Mouse (Mus musculus): ENCODE data around the gene Me1.

Gene Me1

GRCm38 (mm10) chr9:86708921-86709320 is 13.2 kb upstream of the Me1 start:
- no peak for DNase-seq (ENCODE audit: extremely low spot score, low spot score)

DNA sequence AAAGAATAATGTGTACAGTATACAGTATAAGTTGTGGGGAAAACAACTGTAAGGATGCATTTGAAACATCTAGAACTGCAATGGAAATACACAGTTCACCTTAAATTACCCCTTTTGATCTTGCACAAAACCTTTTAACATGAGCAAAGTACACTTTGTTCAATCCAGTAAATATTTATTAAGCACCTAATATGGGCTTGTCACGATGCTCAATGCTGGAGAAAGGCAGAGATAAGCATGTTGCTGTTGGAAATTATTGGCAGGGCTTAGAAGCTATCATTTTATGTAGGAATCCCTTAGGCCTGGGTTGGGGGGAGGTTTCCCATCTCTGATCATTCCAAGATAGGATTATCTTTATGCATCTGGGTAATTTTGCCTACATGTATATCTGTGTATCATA is 11.7 kb upstream of the Me1 start:
- no peak for DNase-seq (ENCODE audit: extremely low spot score, low spot score)

GRCm38 (mm10) chr9:86701844-86702243 is 6.1 kb upstream of the Me1 start:
- DNase-seq (ENCODE audit: extremely low spot score, low spot score), result no peak

- DNase-seq (ENCODE audit: extremely low spot score, low spot score), result no peak
Observed at GRCm38 (mm10) chr9:86701264-86701663, 5.5 kb upstream of the Me1 start.

- DNase-seq (ENCODE audit: extremely low spot score, low spot score), result peak; percentile 65
Observed at GRCm38 (mm10) chr9:86695199-86695817, 445 bp downstream of the Me1 start.

DNA sequence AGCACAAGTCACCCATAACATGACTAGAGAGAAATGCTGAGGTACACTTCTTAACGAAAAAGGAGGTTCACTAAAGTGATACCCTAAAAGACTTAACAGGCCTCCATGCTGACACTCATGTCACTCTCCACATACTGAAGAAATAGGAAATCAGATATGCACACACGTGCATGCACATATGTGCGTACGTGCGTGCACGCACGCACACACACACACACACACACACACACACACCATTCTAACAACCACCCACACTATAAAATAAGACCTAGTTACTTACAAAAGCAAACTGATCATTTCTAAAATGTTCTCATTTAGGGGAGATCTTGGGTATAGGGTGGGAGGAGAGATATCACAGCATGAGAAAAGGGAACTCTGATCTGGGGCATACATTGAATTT is 1.1 kb downstream of the Me1 start:
- no peak for DNase-seq (ENCODE audit: extremely low spot score, low spot score)

- no peak for DNase-seq (ENCODE audit: extremely low spot score, low spot score)
Observed at GRCm38 (mm10) chr9:86693935-86694334, 1.8 kb downstream of the Me1 start.

- DNase-seq (ENCODE audit: extremely low spot score, low spot score), result no peak
Observed at GRCm38 (mm10) chr9:86692676-86693075, 3.1 kb downstream of the Me1 start.

- DNase-seq (ENCODE audit: extremely low spot score, low spot score), result no peak
Observed at GRCm38 (mm10) chr9:86692251-86692650, 3.5 kb downstream of the Me1 start.

- no peak for DNase-seq (ENCODE audit: extremely low spot score, low spot score)
Observed at GRCm38 (mm10) chr9:86691101-86691500, 4.7 kb downstream of the Me1 start.

GRCm38 (mm10) chr9:86683713-86684209 is 12.0 kb downstream of the Me1 start:
- DNase-seq (ENCODE audit: extremely low spot score, low spot score), result no peak

DNA sequence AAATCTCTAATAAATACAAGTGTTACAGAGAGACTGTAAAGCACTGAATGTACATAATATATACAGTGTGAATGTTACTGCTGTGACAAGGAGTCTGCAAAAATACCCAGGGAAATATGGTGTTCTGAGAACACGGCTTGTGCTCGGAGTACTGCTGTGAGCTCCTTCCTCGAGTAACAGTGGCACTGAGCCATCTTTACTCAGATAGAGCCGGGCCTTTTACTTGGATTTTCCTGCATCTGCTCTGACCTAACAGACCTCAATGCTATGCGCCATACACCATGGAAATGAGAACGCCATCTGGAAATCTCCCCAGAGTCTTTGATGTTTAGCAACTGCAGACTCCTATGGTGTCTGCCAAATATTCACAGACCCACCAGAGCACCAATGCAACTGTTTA is 12.9 kb downstream of the Me1 start:
- no peak for DNase-seq (ENCODE audit: extremely low spot score, low spot score)

GRCm38 (mm10) chr9:86682278-86682677 is 13.5 kb downstream of the Me1 start:
- no peak for DNase-seq (ENCODE audit: extremely low spot score, low spot score)

DNA sequence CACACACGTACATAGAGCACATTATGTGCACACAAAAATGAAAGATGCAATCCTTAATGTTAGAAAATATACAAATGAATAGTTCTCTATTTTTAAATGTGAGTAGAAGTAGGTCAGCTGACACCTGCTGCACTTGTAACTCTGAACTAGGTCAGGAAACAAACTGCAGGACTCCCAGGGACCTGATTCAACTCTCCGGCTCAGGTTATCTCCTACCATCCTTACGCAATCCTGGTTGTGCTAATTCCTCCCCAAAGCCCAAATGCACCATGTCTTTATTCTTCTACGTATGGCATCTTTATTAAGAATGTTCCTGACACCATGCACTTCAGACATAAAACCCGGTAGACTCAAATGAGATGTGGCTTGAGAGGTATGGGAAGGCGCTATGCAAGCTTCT is 15.3 kb downstream of the Me1 start:
- no peak for DNase-seq (ENCODE audit: extremely low spot score, low spot score)

DNA sequence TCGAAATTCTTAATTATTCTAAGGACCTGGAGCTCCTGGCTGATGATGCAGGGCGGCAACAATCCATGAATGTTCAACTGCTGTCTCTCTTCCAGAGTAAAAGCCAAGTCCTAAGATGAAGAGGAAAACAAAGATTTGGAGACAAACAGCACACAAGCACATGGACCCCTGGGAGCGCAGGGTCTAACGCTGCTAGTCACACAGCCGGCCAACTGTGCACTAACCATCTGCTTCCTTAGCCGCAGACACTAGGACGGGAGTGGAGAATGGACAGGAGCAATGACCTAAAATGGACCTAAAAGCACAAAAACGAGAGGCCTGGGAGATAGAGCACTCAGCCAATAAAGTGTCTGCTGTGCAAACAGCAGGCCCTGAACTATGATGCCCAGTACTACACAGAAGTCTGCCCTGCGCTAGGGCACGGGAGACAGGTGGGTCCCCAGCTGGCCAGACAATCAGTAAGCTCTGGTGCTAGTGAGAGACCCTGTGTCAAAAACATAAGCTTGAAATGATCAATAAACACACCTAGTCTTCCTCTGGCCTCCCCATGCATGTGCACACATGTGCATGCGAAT is 15.8 kb downstream of the Me1 start:
- DNase-seq (ENCODE audit: extremely low spot score, low spot score), result no peak

GRCm38 (mm10) chr9:86676246-86676645 is 19.5 kb downstream of the Me1 start:
- no peak for DNase-seq (ENCODE audit: extremely low spot score, low spot score)

DNA sequence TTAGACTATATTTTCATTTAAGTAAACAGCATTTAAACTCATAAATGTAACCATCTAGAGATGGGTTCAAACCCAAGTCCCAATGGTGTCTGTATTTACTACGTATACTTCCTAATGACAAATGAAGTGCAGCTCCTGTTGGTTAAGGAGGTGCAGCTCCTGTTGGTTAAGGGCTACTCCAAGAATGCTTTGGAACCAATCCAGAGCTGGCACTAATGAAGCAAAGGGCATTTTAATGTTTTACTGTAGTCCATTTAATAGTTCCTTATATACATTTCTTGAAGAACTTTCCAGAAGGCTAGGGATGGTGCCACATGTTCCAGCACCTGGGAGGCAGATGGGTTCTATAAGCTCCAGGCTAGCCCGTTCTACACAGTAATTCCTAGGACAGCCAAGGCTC is 20.3 kb downstream of the Me1 start:
- no peak for DNase-seq (ENCODE audit: extremely low spot score, low spot score)

DNA sequence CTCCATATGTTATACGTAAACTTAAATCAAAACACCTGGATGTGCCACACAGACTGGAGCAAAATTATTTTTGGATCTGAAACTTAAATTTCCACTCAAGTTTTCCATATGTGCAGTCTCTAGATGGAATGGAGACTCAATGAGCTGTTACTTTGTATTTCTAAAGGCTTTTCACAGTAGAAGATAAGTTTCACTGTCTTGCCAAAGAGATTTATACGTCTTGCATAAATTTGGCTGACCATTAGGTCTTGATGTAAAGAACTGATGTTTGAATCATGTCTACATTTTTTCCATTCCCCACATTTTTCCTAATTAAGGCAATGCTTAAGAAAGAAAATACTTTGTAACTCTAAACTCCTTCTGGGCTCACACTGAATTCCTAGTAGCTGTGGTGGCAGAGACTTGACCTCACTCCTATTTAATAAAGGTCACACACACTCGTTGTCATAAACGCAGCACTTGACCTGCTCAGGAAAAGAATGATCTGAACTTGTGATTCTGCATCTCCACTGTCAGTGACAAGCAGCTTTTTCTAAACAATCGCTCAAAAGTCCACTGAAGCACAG is 22.8 kb downstream of the Me1 start:
- no peak for DNase-seq (ENCODE audit: extremely low spot score, low spot score)

- no peak for DNase-seq (ENCODE audit: extremely low spot score, low spot score)
Observed at GRCm38 (mm10) chr9:86668590-86669252, 27.0 kb downstream of the Me1 start.

DNA sequence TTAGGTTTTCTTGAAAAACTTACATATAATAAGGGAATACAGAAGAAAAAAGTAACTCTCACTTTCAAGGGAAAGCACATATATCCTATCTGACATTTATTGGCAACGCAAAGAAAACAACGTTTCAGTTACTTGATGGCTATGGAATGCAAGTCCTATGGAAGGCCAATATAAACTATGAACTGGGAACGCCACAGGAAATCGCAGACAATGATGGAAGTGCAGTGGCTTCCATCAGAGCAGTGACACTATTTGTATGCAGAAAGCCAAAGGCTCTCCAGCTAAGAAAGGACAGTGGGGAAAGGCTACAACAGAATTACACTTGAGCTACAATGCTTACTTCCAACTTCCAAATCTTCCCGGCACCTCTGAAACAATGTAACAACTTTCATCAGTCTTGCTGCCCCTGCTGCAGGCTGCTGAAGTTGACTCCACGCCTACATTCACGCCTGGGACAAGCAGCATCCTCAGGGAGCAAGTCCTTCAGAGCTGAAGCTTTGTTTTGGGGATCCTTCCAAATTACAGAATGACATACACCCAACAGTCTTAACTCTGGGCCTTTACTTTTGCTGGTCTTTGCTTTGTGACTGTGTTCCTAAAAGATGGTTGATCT is 28.5 kb downstream of the Me1 start:
- no peak for DNase-seq (ENCODE audit: extremely low spot score, low spot score)

- DNase-seq (ENCODE audit: extremely low spot score, low spot score), result no peak
Observed at GRCm38 (mm10) chr9:86661679-86662078, 34.1 kb downstream of the Me1 start.

- DNase-seq (ENCODE audit: extremely low spot score, low spot score), result no peak
Observed at GRCm38 (mm10) chr9:86661266-86661665, 34.5 kb downstream of the Me1 start.

Data from neural tube, embryonic 10.5 days (tissue).